Mouse (Mus musculus): ENCODE data around the gene Gramd4. TPM values are rescaled to one million over a fixed set of nuclear protein-coding genes. Genes with fewer than 3 reads are reported as not detected.

Gramd4 gene
- polyA plus RNA-seq, 1 experiment = 36.0 TPM

DNA sequence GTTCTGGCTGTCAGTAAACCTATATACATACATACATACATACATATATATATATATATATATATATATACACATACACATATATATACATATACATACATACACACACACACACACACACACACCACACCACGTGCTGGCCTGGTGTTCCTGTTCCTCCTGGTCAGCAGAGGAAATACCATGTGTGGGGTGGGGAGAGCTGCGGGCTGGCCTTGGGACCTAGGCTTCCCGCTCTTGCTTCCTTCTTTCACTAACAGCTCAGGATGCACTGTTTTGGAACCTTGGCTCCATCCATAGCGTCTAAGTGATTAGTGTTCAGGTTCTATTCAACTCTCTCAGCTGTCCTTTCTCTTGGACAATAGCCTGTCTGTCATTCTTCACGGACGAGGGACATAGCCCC, 48.3 kb downstream of the Gramd4 start:
- Histone ChIP-seq H3K4me1 (ENCODE audit: control insufficient read depth, insufficient read depth, low read length) (peaks cover 30% of the 10 kb centered on the region), H3K4me3 (replicated peaks; ENCODE audit: insufficient read depth, low read depth, low read length) (no peak overlapping the region), H3K27ac (ENCODE audit: insufficient read depth, low read length) (no peak overlapping the region), H3K27me3 (ENCODE audit: control insufficient read depth, insufficient read depth, low read length) (no peaks in the 10 kb centered on the region)
- 79% methylated on average over 6 of the region's 6 CpGs for WGBS
- TF ChIP-seq CTCF (IDR thresholded peaks at IDR 0.05; ENCODE audit: borderline replicate concordance, insufficient read depth, low read depth, low read length) (no peak), POLR2A (IDR thresholded peaks at IDR 0.05; ENCODE audit: borderline replicate concordance, insufficient read depth, low read length) (no peak)
- DNase-seq = no peak

- Histone ChIP-seq H3K27ac (ENCODE audit: insufficient read depth, low read length) (no peak overlapping the region), H3K27me3 (ENCODE audit: control insufficient read depth, insufficient read depth, low read length) (no peaks in the 10 kb centered on the region), H3K4me3 (replicated peaks; ENCODE audit: insufficient read depth, low read depth, low read length) (no peak overlapping the region), H3K4me1 (ENCODE audit: control insufficient read depth, insufficient read depth, low read length) (peaks cover 36% of the 10 kb centered on the region)
- WGBS = 62% methylated on average over 11 of the region's 11 CpGs
- TF ChIP-seq POLR2A (IDR thresholded peaks at IDR 0.05; ENCODE audit: borderline replicate concordance, insufficient read depth, low read length) (no peak), CTCF (IDR thresholded peaks at IDR 0.05; ENCODE audit: borderline replicate concordance, insufficient read depth, low read depth, low read length) (no peak)
- no peak for DNase-seq
These were observed 50.5 kb downstream of the Gramd4 start for GRCm38 (mm10) chr15:86107831-86108471.

DNA sequence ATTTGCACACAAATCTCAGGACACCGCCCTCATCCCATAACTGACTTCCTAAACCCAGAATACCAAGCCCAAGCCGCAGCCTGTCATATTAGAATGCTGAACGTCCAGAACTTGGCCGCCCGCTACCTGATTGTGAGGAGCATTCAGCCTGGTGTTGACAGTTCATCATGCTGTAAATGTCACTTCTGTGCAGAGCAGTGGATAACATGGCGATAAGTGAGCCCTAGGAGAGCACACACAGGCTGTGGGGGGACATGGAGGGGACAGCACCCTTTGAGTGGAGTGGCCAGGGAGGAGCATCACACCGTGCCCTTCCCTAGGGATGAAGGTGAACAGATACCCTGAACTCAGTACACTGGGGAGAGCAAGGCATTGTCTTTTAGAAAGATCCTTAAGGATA, 51.8 kb downstream of the Gramd4 start:
- Histone ChIP-seq H3K4me1 (ENCODE audit: control insufficient read depth, insufficient read depth, low read length) (peaks cover 42% of the 10 kb centered on the region), H3K27me3 (ENCODE audit: control insufficient read depth, insufficient read depth, low read length) (no peaks in the 10 kb centered on the region), H3K27ac (ENCODE audit: insufficient read depth, low read length) (peak overlapping the region; percentile 86), H3K4me3 (replicated peaks; ENCODE audit: insufficient read depth, low read depth, low read length) (no peak overlapping the region)
- WGBS = 66% methylated on average over 7 of the region's 7 CpGs
- no peak for DNase-seq
- TF ChIP-seq CTCF (IDR thresholded peaks at IDR 0.05; ENCODE audit: borderline replicate concordance, insufficient read depth, low read depth, low read length) (no peak), POLR2A (IDR thresholded peaks at IDR 0.05; ENCODE audit: borderline replicate concordance, insufficient read depth, low read length) (no peak)

DNA sequence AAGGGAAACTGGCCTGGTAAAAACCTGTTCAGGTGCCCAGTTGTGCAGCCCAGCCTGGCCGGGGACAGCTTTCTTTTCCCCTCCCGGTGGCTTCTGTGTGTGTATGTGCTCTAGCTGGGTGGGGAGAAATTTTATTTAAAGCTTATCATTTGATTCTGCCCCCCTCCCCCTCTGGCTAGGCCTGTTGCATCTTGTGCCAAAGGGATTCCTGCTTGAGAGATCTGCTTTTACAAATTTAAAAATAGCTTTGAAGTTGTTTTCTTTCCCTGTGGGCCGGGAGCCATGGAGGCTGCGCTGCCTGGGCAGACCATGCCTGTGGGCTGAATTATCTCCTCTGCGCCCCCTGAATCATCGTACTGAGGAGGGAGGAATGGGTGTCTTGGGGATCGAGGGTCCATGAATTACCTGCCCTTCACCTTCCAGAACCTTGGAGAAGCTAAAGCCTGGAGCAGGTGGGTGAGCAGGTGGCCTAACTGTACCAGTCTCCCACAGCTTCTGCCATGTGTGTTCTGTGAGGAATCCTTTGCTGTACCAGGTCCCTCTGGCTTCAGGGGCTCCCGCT, 52.2 kb downstream of the Gramd4 start:
- DNase-seq = peak; percentile 76 to 77
- H3K4me3 ChIP-seq (replicated peaks; ENCODE audit: insufficient read depth, low read depth, low read length) = no peak overlapping the region
- 13% methylated on average over 8 of the region's 8 CpGs for WGBS
- peaks cover 45% of the 10 kb centered on the region for H3K4me1 ChIP-seq (ENCODE audit: control insufficient read depth, insufficient read depth, low read length)
- no peak for TF ChIP-seq CTCF (IDR thresholded peaks at IDR 0.05; ENCODE audit: borderline replicate concordance, insufficient read depth, low read depth, low read length)
- no peak for TF ChIP-seq POLR2A (IDR thresholded peaks at IDR 0.05; ENCODE audit: borderline replicate concordance, insufficient read depth, low read length)
- no peaks in the 10 kb centered on the region for H3K27me3 ChIP-seq (ENCODE audit: control insufficient read depth, insufficient read depth, low read length)
- H3K27ac ChIP-seq (ENCODE audit: insufficient read depth, low read length) = peak overlapping the region; percentile 86

- no peak overlapping the region for H3K4me3 ChIP-seq (replicated peaks; ENCODE audit: insufficient read depth, low read depth, low read length)
- WGBS = 20% methylated on average over 10 of the region's 10 CpGs
- no peak for TF ChIP-seq CTCF (IDR thresholded peaks at IDR 0.05; ENCODE audit: borderline replicate concordance, insufficient read depth, low read depth, low read length)
- TF ChIP-seq POLR2A (IDR thresholded peaks at IDR 0.05; ENCODE audit: borderline replicate concordance, insufficient read depth, low read length) = no peak
- no peaks in the 10 kb centered on the region for H3K27me3 ChIP-seq (ENCODE audit: control insufficient read depth, insufficient read depth, low read length)
- peaks cover 46% of the 10 kb centered on the region for H3K4me1 ChIP-seq (ENCODE audit: control insufficient read depth, insufficient read depth, low read length)
- peak; percentile 78 to 89 for DNase-seq
- peak overlapping the region; percentile 86 for H3K27ac ChIP-seq (ENCODE audit: insufficient read depth, low read length)
These were observed 53.0 kb downstream of the Gramd4 start for GRCm38 (mm10) chr15:86110361-86111103.

- H3K4me1 ChIP-seq (ENCODE audit: control insufficient read depth, insufficient read depth, low read length) = peaks cover 63% of the 10 kb centered on the region
- WGBS = 7% methylated on average over 10 of the region's 10 CpGs
- H3K27me3 ChIP-seq (ENCODE audit: control insufficient read depth, insufficient read depth, low read length) = no peaks in the 10 kb centered on the region
- peak overlapping the region; percentile 45 for H3K27ac ChIP-seq (ENCODE audit: insufficient read depth, low read length)
- TF ChIP-seq CTCF (IDR thresholded peaks at IDR 0.05; ENCODE audit: borderline replicate concordance, insufficient read depth, low read depth, low read length) (no peak), POLR2A (IDR thresholded peaks at IDR 0.05; ENCODE audit: borderline replicate concordance, insufficient read depth, low read length) (no peak)
- DNase-seq = peak; percentile 70 to 81
- H3K4me3 ChIP-seq (replicated peaks; ENCODE audit: insufficient read depth, low read depth, low read length) = no peak overlapping the region
These were observed 55.3 kb downstream of the Gramd4 start for GRCm38 (mm10) chr15:86112707-86113341.

- peaks cover 66% of the 10 kb centered on the region for H3K4me1 ChIP-seq (ENCODE audit: control insufficient read depth, insufficient read depth, low read length)
- DNase-seq = no peak
- H3K27ac ChIP-seq (ENCODE audit: insufficient read depth, low read length) = peak overlapping the region; percentile 45
- no peak overlapping the region for H3K4me3 ChIP-seq (replicated peaks; ENCODE audit: insufficient read depth, low read depth, low read length)
- no peak for TF ChIP-seq CTCF (IDR thresholded peaks at IDR 0.05; ENCODE audit: borderline replicate concordance, insufficient read depth, low read depth, low read length)
- TF ChIP-seq POLR2A (IDR thresholded peaks at IDR 0.05; ENCODE audit: borderline replicate concordance, insufficient read depth, low read length) = no peak
- no peaks in the 10 kb centered on the region for H3K27me3 ChIP-seq (ENCODE audit: control insufficient read depth, insufficient read depth, low read length)
- 28% methylated on average over 9 of the region's 9 CpGs for WGBS
These were observed 55.8 kb downstream of the Gramd4 start for GRCm38 (mm10) chr15:86113342-86113710.

Measured in cerebellum, adult 2 months (tissue).